Mouse (Mus musculus) stomach, postnatal 0 days (tissue): ENCODE data around the gene Tagap1.
"Not testable (repeated sequence)": the region's sequence is repeated elsewhere in the genome, so short reads cannot be mapped to it uniquely, and the experiment has no call there.

ENCODE experiments used
- CTCF ChIP-seq: IDR thresholded peaks from 2 replicates; pipeline ENCODE4 v1.5.1; 2016; ENCODE audit warnings: antibody characterized with exemption, low read depth, mild to moderate bottlenecking, moderate library complexity
- EP300 ChIP-seq: optimal IDR thresholded peaks from 2 replicates; pipeline ENCODE3; 2016; ENCODE audit warnings: antibody characterized with exemption

DNA sequence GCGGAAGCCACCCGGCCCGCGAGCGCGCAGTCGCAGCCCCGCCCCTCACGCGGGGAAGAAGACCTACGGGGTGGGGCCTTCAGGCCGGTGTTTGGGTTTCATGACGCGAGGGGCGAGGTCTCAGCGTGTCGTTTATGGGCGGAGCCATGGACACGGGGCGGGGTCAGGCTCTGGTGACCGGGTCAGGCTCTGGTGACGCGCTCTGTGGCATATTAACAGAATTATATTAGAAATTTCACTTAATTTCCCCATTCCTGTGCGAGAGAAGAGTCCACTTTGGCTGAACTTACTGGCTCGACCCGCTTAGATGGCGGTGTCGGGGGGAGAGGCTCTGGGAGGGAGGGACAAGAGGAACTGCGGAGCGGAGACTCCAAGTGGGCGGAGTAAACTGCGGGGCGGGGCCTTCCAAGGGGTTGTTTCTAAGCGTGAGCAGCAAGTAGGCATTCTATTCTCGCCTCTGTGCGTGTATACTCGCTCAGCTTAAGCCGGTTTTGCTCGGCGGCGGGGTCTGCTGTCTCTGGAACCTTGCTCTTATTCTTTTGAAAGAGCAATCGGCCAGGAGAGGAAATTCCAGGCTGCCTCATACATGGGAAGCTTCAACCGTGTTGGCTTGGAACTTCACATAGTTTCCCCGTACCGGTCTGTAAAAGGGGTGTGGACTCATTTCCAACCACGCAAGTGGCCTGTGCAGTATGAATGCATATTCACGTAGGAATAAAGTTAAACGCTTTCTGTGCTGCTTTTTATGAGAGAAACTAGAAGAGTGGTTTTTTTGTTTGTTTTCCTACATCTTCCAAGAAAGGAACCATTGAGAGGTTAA lies 435 bp upstream of the Tagap1 start:
- not testable (repeated sequence) for TF ChIP-seq CTCF, EP300
